Mouse (Mus musculus): ENCODE data around the gene Megf11.

DNA sequence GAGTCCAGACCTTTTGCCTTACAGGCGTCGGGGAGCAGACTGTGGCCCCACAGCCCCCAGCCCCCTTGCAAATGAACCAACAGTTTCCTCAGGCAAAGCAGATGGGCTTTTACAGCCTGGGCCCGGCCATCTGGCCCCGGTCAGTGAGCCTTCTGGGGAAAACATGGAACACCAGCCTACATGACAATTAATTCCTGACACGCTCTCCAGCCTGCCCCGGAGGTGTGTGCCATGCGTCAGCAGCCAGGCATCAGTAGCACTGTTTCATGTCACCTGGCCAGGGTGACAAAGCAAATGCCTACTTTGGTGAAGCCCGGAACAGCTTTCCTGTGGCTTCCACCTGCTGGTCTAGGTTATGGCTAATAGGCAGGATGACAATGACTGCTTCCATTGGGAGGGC, 119.5 kb downstream of the Megf11 start:
- TF ChIP-seq CTCF (IDR thresholded peaks at IDR 0.05; ENCODE audit: low read depth, low read length) (no peak), GATA1 (IDR thresholded peaks at IDR 0.05; ENCODE audit: borderline replicate concordance, low read length) (no peak)

All from G1E (cell line).